Mouse (Mus musculus) heart, embryonic 11.5 days (tissue): ENCODE measurements around the gene Bmp6. TPM values are rescaled to one million over a fixed set of nuclear protein-coding genes. Genes with fewer than 3 reads are reported as not detected.

Experiments
- ATAC-seq: fragments of 200-750 bp; cut with Nextera tagmentation; replicated peaks from 2 replicates; pipeline ENCODE4 v1.8.0; 2017; ENCODE audit warnings: moderate library complexity; ENCODE audit not compliant: insufficient number of reproducible peaks, low FRiP score, low TSS enrichment
- H3K27ac ChIP-seq: fragments of 300-500 bp; sonication (generic); 2 replicates; pipeline ENCODE4 v1.5.1; 2014; ENCODE audit warnings: mild to moderate bottlenecking, low read depth, low read length
- H3K27me3 ChIP-seq: fragments of 300-500 bp; sonication (generic); 2 replicates; pipeline ENCODE4 v1.6.1; 2014; ENCODE audit warnings: mild to moderate bottlenecking, low read length, mixed read lengths; ENCODE audit not compliant: control insufficient read depth, insufficient read depth
- H3K36me3 ChIP-seq: fragments of 300-500 bp; sonication (generic); 2 replicates; pipeline ENCODE4 v1.6.1; 2014; ENCODE audit warnings: mild to moderate bottlenecking, low read length, moderate library complexity, mixed read lengths; ENCODE audit not compliant: control insufficient read depth, insufficient read depth
- H3K4me1 ChIP-seq: fragments of 300-500 bp; sonication (generic); 2 replicates; pipeline ENCODE4 v1.6.1; 2014; ENCODE audit warnings: low read length; ENCODE audit not compliant: control insufficient read depth, insufficient read depth
- H3K4me2 ChIP-seq: fragments of 300-500 bp; sonication (generic); 2 replicates; pipeline ENCODE4 v1.6.1; 2014; ENCODE audit warnings: mild to moderate bottlenecking, moderate library complexity
- H3K4me3 ChIP-seq: fragments of 300-500 bp; sonication (generic); 2 replicates; pipeline ENCODE4 v1.5.1; 2014; ENCODE audit warnings: low read depth, low read length
- H3K9ac ChIP-seq: fragments of 300-500 bp; sonication (generic); 2 replicates; pipeline ENCODE4 v1.6.1; 2014; ENCODE audit warnings: mild to moderate bottlenecking, low read depth, low read length, moderate library complexity
- H3K9me3 ChIP-seq: fragments of 300-500 bp; sonication (generic); replicated peaks from 2 replicates; pipeline ENCODE4 v1.6.1; 2016; ENCODE audit warnings: low read length; ENCODE audit not compliant: control insufficient read depth
- WGBS: fragments of 180-500 bp; shearing (Covaris S2); extraction: QIAGEN DNeasy Blood & Tissue Kit; methylation state at CpG from one replicate; pipeline ENCODE4 v1.1.7; 2014; ENCODE audit not compliant: insufficient replicate concordance; 5-methylcytosine and 5-hydroxymethylcytosine counted together
- polyA plus RNA-seq: library from polyadenylated mRNA; unstranded; fragments of >200 nt; fragmentation: Nextera tagmentation; extraction: Ambion mirVana; gene quantifications from 2 replicates; pipeline ENCODE4 v1.2.1, GENCODE M21; 2014

The Bmp6 gene
- polyA plus RNA-seq, 1 experiment from 2014 or later: 2.6 TPM

DNA sequence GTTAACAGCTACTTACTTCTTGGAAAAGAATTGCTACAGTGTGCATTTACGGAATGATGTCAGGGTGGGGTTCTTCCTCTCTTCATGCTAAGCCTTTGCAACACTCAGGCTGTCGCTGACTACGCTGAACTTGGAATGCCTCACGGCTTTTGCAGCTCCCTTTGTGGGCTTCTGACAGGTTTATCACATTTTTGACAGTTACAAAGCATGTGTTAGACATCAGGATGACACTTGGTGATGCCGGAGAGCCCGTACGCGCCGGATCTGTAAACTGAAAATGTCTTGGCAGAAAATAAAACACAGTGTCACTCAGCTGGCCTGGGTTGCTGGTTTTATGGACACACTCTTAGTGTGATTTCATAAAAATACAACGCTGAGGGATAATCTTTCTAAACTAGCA lies 20.5 kb upstream of the Bmp6 start:
- Histone ChIP-seq H3K9ac (no peak overlapping the region), H3K27me3 (no peaks in the 10 kb centered on the region), H3K9me3 (no peaks in the 10 kb centered on the region), H3K36me3 (no peaks in the 10 kb centered on the region), H3K4me2 (peak overlapping the region; percentile 49), H3K4me1 (peaks cover 10% of the 10 kb centered on the region), H3K4me3 (0 out of 2 replicates have a peak overlapping the region, but pooled peaks have one; percentile 10), H3K27ac (0 out of 2 replicates have a peak overlapping the region, but pooled peaks have one; percentile 22)
- WGBS: 22% methylated on average over 10 of the region's 10 CpGs
- ATAC-seq: no peak

DNA sequence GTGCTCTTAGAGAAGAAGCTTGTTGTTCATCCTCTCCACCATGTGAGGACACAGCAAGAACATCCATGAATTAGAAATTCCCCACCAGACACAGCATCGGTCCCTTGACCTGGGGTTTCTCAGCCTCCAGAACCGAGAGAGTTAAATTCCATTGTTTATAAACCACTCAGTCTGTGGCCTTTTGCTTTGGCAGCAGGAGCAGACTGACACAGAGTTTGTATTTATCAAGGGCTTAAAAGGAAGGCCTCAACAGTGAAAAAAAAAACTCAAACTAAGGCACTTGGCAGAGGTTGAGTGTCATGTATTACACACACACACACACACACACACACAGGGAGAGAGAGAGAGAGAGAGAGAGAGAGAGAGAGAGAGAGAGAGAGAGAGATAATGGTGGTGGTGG lies 17.5 kb upstream of the Bmp6 start:
- H3K4me3 ChIP-seq: no peak overlapping the region
- H3K27ac ChIP-seq: no peak overlapping the region
- no peaks in the 10 kb centered on the region for H3K36me3 ChIP-seq
- no peak overlapping the region for H3K9ac ChIP-seq
- H3K27me3 ChIP-seq: no peaks in the 10 kb centered on the region
- no peak overlapping the region for H3K4me2 ChIP-seq
- ATAC-seq: no peak
- peaks cover 8% of the 10 kb centered on the region; the same call in 1 of the 2 replicates for H3K4me1 ChIP-seq
- 36% methylated on average over 2 of the region's 2 CpGs for WGBS
- H3K9me3 ChIP-seq: no peaks in the 10 kb centered on the region

DNA sequence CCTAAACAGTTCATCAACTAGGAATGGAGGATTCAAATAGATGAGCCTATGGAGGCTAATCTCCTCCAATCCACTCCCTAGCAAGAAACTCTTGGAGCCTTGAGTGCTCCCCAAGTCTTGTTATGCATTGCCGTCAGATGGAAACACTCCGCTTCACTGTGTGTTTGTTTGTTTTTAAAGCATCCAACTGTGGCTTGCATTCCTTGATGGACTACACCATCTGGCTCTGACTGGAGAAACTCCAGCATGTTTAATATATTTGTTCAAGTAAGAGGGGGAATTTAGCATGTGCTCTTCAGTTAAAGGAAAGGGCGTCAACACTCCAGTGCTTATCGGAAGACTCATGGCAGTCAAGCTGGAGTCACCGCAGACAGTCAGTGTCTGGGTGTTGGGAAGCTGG lies 11.4 kb upstream of the Bmp6 start:
- no peak overlapping the region for H3K9ac ChIP-seq

DNA sequence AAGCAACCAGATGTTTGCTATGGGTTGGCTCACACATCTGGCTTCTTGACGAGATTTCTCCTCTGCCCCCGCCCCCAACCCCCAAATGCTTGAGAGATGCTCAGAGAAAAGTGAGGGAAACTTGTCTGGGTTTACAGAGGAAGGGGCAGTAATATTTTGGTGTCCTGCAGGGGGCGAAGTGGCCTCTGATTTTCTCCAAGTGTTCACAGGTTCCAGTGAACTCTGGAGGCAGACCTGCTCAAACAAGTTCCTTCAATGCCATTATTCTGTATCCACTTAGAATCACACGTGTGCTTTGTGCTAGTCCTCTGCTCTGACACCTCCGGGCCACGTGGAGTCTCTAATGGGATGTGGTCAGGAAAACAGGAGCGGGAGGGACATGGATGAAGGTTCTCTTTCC lies 2.3 kb upstream of the Bmp6 start:
- 30% methylated on average over 7 of the region's 7 CpGs for WGBS
- Histone ChIP-seq H3K4me3 (no peak overlapping the region), H3K4me2 (no peak overlapping the region), H3K9me3 (peaks cover 2% of the 10 kb centered on the region; the same call in 1 of the 2 replicates), H3K27ac (no peak overlapping the region), H3K36me3 (no peaks in the 10 kb centered on the region), H3K27me3 (peaks cover 28% of the 10 kb centered on the region), H3K9ac (no peak overlapping the region), H3K4me1 (peaks cover 16% of the 10 kb centered on the region)
- ATAC-seq: no peak

More for the DNA sequence above, 11.4 kb upstream of the Bmp6 start:
- Histone ChIP-seq H3K27me3 (no peaks in the 10 kb centered on the region), H3K36me3 (no peaks in the 10 kb centered on the region), H3K9me3 (peaks cover 2% of the 10 kb centered on the region; the same call in 1 of the 2 replicates), H3K4me1 (no peaks in the 10 kb centered on the region), H3K4me2 (no peak overlapping the region), H3K27ac (no peak overlapping the region), H3K4me3 (no peak overlapping the region)
- no peak for ATAC-seq
- WGBS: 80% methylated on average over 5 of the region's 5 CpGs

DNA sequence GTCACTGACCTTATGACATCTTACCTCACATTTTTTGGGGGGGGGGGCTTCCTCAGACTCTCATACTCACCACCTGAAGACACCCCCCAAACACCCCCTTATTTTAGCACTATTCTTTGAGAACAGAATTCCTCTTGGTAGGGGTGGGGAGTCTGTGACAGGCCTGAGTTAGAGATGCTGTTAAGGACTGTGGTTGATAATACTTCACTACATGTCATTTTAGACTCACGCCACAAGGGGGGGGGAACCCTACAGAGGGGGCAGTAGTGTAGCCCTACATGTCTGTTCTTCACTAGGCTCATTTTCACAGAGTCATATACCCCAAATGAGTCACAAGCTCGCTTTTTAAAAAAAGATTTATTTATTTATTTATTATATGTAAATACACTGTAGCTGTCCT lies 1.7 kb upstream of the Bmp6 start:
- H3K36me3 ChIP-seq: no peaks in the 10 kb centered on the region
- ATAC-seq: no peak
- no peak overlapping the region for H3K9ac ChIP-seq
- no peak overlapping the region for H3K4me2 ChIP-seq
- H3K9me3 ChIP-seq: no peaks in the 10 kb centered on the region
- peaks cover 28% of the 10 kb centered on the region for H3K27me3 ChIP-seq
- WGBS: 72% methylated on average over 2 of the region's 2 CpGs
- H3K27ac ChIP-seq: no peak overlapping the region
- peaks cover 18% of the 10 kb centered on the region for H3K4me1 ChIP-seq
- H3K4me3 ChIP-seq: no peak overlapping the region

DNA sequence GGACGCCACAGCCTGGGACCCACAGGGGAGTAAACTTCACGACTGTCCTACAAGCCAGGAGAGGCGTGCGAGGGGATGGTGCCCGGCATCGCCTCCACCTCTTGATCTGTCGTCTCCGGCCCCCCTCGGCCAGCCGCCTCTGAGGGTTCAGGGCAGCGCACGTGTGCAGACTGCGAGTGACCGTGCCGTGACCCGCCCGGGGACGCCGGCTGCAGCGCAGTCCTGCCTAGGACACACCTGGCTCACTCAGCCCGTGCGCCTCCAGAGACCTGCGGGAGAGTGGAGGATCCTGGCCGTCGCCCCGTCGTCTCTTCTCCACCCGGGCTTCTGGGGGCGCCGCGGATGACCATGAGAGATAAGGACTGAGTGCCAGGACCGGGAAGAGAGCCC lies 519 bp downstream of the Bmp6 start:
- Histone ChIP-seq H3K4me3 (peak overlapping the region; percentile 50), H3K4me1 (peaks cover 18% of the 10 kb centered on the region), H3K27me3 (peaks cover 28% of the 10 kb centered on the region), H3K9ac (peak overlapping the region; percentile 56; the same call in 1 of the 2 replicates), H3K9me3 (no peaks in the 10 kb centered on the region), H3K4me2 (peak overlapping the region; percentile 92), H3K27ac (no peak overlapping the region), H3K36me3 (no peaks in the 10 kb centered on the region)
- ATAC-seq: peak; percentile 40; the same call in 1 of the 2 replicates
- WGBS: 1% methylated on average over 32 of the region's 32 CpGs

DNA sequence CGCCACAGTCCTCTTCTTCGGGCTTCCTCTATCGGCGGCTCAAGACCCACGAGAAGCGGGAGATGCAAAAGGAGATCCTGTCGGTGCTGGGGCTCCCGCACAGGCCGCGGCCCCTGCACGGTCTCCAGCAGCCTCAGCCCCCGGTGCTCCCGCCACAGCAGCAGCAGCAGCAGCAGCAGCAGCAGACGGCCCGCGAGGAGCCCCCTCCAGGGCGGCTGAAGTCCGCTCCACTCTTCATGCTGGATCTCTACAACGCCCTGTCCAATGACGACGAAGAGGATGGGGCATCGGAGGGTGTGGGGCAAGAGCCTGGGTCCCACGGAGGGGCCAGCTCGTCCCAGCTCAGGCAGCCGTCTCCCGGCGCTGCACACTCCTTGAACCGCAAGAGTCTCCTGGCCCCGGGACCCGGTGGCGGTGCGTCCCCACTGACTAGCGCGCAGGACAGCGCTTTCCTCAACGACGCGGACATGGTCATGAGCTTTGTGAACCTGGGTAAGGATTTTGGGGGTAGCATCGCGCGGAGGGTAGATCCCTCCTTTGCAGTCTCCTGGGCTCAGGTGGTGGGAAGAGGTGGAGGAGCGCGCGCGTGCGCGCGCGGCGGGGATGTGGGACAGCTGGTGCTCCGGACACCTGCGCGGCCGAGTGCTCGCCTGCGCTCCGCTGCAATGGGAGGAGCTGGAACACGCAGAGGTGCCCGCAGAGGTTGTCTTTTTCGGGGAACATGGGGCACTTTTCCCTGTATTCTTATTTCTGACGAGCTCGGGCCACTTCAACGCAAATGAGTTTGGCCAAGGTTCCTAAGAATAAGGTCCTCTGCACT lies 1.4 kb downstream of the Bmp6 start:
- H3K9me3 ChIP-seq: no peaks in the 10 kb centered on the region
- peaks cover 28% of the 10 kb centered on the region for H3K27me3 ChIP-seq
- H3K27ac ChIP-seq: no peak overlapping the region
- under 1% methylated on average over 52 of the region's 63 CpGs for WGBS
- peak overlapping the region; percentile 56 for H3K9ac ChIP-seq
- peak overlapping the region; percentile 92 for H3K4me2 ChIP-seq
- peak overlapping the region; percentile 50 for H3K4me3 ChIP-seq
- no peak for ATAC-seq
- H3K36me3 ChIP-seq: no peaks in the 10 kb centered on the region
- peaks cover 20% of the 10 kb centered on the region for H3K4me1 ChIP-seq

DNA sequence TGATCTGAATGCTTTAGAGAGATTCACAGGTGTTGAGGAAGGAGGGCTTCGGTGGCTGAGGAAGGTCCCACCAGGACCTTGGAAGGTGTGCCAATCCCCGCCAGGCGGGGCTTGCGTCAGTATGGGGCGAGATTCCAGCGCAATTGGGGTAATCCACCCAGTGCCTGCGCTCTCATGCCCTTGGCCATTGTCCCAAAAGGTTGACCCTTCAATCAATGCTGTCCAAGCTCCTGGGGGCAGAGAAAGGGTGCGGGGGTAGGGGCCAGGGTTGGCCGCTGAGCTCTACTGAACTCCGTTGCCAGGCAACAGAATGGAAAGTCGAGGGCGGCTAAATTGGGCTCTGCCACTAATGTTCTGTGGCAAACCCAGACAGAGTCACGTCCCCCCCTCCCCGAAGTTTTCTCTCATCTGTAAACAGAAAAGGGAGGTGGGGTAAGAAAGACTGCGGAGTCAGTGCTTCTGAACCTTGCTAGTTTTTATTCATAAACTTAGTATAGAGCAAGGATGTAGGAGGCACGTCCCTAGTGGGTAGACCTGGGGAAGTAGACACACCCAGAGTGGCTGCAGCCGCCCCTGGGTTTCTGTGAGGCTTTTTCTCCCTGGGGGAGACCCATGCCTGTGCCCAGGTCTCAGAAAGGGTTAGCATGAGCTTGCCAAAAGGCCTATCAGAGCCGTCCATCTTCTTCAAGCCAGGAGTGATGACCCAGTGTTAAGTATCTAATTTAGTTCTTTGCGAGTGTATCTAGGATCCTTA lies 2.3 kb downstream of the Bmp6 start:
- ATAC-seq: no peak
- 10% methylated on average over 19 of the region's 19 CpGs for WGBS
- H3K9ac ChIP-seq: no peak overlapping the region

More for the DNA sequence above, 2.3 kb downstream of the Bmp6 start:
- Histone ChIP-seq H3K4me3 (peak overlapping the region; percentile 50), H3K27ac (no peak overlapping the region), H3K4me2 (peak overlapping the region; percentile 92), H3K9me3 (no peaks in the 10 kb centered on the region), H3K36me3 (no peaks in the 10 kb centered on the region), H3K27me3 (peaks cover 28% of the 10 kb centered on the region), H3K4me1 (peaks cover 22% of the 10 kb centered on the region)
